Mouse (Mus musculus) liver, embryonic 14.5 days (tissue): ENCODE measurements around the gene Mnd1.

Experiments
- CTCF ChIP-seq: IDR thresholded peaks from 2 replicates; pipeline ENCODE4 v1.5.1; 2016; ENCODE audit warnings: antibody characterized with exemption, low read depth, control low read depth
- EP300 ChIP-seq: IDR thresholded peaks from 2 replicates; pipeline ENCODE4 v1.6.1; 2016; ENCODE audit warnings: antibody characterized with exemption, low read depth

GRCm38 (mm10) chr3:84065825-84066224 is 89.8 kb downstream of the Mnd1 start:
- TF ChIP-seq CTCF, result no peak
- TF ChIP-seq EP300, result no peak
